Mouse (Mus musculus): ENCODE data around the gene Rnf215.
A peak's percentile ranks its signal among the peaks of the same experiment; 100 is the strongest.

DNA sequence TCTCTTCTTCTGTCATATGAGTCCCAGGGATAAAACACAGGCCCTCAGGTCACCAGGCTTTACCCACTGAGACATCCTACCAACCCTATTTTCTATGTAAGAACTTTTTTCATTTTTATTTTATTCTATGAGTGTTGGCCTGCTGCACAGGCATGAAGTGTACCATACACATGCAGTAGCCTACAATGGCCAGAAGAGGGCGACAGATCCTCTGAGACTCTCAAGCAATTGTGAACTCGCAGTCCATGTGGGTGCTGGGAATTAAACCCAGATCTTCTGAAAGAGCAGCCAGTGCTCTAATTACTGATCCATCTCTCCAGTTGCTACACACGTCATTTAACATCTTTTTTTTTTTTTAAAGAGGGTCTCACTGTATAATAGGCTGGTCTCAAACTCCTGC is 1.6 kb upstream of the Rnf215 start:
- TF ChIP-seq POLR2A (IDR thresholded peaks at IDR 0.05; ENCODE audit: control insufficient read depth, low read depth, low read length): no peak
- peak; percentile 62; the same call in 1 of the 2 replicates for TF ChIP-seq CTCF (IDR thresholded peaks at IDR 0.05; ENCODE audit: control insufficient read depth, insufficient read depth, insufficient replicate concordance, low read depth, low read length)
